Mouse (Mus musculus) right cerebral cortex, postnatal 36 days (tissue): Measurements from ENCODE around the gene Snx1.

Experiments used
- DNase-seq, 2 experiments: peaks; one replicate each; pipeline ENCODE4 v3.0.0; 2022; ENCODE audit warnings: low spot score in 2 of 2, mixed read lengths in 1 of 2

Snx1 gene

DNA sequence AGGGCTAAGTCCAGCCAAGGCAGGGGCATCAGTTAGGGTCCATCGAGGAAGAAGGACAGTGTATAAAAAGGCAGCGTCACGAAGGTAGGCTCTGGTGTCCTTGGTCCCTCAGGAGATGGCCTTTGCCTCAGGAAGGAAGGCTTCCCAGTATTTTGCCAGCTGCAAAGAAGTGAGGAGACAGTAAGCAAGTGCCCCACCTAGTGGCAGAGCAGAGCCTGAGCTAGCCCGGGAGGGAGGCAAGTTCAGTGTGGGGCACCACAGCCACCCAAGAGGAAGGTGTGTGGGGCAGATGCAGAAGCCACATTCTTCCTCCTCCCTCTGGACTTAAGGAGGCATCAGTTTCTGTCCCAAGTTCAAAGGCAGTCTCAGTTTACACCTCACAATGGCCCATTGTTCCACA is 38.0 kb downstream of the Snx1 start:
- no peak for DNase-seq

- no peak for DNase-seq
Measured at GRCm38 (mm10) chr9:66087062-66087461, 39.3 kb downstream of the Snx1 start.

GRCm38 (mm10) chr9:66084171-66084570 is 42.2 kb downstream of the Snx1 start:
- no peak for DNase-seq

DNA sequence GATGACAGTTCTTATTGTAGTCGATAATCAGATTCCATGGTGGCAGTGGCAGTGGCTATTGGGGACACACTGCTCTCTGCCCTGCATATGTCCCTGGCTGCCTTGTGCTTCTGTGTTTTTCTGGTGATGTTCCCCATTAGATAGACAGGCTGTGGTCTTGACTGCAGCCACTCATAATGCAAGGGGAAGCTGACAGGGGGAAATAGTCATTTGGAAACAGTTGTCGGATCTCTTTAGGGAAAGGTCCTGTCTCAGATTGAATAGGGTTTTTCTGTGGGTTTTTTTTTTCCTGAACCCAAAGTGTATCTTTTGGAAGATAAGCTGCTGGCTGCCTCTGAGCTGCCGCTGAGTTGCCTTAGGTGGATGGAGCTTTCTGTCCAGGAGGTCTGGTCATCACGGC is 44.4 kb downstream of the Snx1 start:
- no peak for DNase-seq

- DNase-seq: no peak
Measured at GRCm38 (mm10) chr9:66080804-66081459, 45.5 kb downstream of the Snx1 start.

DNA sequence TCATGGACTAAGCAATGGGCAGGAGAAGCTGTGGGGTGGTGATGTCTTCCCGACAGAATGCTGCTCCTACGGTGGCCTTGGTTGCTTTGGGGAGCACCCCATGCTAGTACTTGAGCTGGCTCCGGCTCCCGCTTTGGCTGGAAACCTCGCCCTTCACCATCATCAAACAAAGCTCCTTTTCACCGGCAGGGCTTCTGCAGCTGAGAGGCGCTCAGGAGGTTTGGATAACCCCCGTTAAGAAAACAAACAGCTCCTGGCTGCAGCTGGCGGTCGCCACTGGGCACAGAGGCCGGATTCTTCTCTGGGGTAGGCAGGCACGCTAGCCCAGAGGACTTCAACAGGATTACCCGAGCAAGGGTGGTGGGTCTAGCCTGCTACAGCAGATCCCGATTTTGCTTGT is 47.9 kb downstream of the Snx1 start:
- DNase-seq: no peak

- no peak for DNase-seq
Measured at GRCm38 (mm10) chr9:66078072-66078471, 48.3 kb downstream of the Snx1 start.

GRCm38 (mm10) chr9:66072754-66073153 is 53.6 kb downstream of the Snx1 start:
- no peak for DNase-seq

DNA sequence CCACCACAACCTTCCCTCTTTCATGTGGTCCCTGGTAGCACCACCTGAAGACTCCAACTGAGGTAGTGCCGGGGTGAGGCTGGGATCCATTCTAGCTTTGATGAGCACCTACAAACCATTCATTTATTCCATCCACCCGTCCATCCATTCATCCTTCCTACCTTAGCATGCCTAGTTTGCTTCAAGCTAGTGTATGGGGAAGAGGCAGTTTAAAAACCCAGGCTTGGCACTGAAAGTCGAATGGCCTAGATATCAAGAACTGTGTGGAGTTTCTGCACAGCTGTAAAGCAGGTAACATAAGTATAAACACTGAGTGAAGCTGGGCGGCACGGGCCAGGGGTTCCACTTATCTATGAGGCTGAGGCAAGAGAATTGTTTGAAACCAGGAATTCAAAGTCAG is 56.2 kb downstream of the Snx1 start:
- no peak for DNase-seq

- DNase-seq: peak; percentile 49 to 67
Measured at GRCm38 (mm10) chr9:66069583-66069982, 56.8 kb downstream of the Snx1 start, which contains the start of gene Snx22. Gene Snx22 (minus strand): TSS chr9:66069719.

DNA sequence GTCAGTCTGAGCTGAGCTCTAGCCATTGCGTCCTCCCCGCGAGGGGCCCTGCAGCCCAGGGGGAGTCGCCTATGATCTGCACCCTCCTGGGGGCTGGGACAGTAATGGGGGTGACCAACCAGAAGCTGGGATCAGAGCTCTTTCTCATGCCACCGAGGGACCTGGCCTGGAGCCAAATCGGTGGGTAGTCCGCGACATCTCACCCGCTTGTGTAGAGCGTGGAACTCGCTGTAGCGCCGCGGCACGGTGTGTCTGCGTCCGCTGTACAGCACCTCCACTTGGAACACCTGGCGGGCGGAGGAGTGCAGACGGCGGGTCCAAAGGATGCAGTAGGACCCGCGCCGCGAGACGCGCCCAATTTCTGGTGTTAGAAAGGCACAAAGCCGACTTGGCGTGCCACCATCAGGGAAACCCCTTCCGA is 57.4 kb downstream of the Snx1 start:
- DNase-seq: no peak

GRCm38 (mm10) chr9:66068056-66068455 is 58.3 kb downstream of the Snx1 start:
- DNase-seq: no peak

GRCm38 (mm10) chr9:66067542-66067941 is 58.8 kb downstream of the Snx1 start:
- DNase-seq: no peak

DNA sequence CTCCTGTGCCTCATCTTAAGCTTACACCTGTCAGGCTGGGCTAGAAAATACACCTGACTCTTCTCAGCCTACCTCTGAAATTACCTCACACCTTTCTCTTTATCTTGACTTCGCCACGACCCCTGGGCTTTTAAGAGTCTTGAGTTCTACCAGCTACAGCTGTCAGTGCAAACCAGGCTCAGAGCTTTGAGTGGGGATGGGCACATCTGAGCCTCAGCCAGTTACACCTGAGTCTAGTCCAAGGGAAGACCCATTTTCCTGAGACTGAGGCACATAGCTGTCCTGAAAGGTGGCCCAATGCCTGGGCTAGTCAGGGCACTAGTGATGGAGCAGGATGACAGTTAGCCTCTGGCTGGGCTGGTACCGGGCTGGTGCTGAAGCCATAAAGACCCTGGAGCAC is 59.6 kb downstream of the Snx1 start:
- DNase-seq: no peak

DNA sequence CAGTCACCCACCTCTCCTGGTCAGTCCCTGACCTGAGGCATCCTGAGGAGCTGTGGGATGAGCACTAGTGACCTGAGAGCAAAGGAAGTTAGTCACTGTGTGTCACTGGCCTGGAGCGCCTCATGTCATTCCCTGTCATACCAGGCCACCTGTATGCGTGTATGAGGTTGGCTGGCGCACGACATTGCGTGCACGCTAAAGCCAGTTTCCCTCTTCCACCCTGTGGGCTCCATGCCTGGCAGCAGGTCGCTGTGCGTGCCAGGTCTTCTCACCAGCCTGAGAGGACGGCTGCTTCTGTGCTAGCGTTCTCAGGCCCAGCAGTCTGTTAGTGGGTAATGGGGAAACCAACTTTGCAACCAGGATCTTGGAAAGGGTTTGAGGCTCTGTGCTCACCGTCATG is 62.1 kb downstream of the Snx1 start:
- DNase-seq: no peak

- no peak for DNase-seq
Measured at GRCm38 (mm10) chr9:66063446-66063845, 62.9 kb downstream of the Snx1 start.

GRCm38 (mm10) chr9:66061656-66062055 is 64.7 kb downstream of the Snx1 start:
- no peak for DNase-seq

- DNase-seq: no peak
Measured at GRCm38 (mm10) chr9:66060986-66061385, 65.4 kb downstream of the Snx1 start.

- no peak for DNase-seq
Measured at GRCm38 (mm10) chr9:66060308-66060647, 66.1 kb downstream of the Snx1 start.

DNA sequence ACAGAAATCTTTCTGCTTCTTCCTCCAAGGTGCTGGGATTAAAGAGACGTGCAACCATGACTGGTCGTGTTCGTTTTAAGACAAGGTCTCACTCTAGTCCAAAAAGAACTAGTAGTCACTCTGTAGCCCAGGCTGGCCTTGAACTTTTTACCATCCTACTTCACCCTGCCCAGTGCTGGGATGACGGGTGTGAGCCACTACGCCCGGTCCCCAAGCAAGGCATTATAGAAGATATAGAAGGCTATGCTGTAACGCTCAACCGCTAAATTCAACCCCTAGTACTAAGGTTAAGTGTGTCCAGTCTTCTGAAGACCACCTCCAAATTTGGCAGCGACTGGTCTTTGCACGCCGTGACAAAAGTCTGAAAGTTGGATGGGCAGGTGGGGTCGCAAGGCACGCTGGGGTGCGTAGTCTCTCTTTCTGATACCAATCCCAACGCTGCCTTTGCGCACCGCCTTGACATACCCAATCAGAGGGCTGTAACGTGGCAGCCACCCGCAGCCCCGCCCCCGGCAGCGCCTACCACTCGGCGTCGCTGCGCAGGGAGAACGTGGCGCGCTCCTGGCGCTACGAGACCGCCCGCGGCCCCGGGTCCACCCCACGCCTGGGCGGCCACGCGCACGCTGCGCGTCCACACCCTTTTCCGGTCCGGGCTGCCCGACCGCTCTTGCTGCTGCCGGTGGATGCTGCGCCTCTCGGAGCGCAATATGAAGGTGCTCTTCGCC is 66.6 kb downstream of the Snx1 start, which contains the start of gene Ppib:
Gene Ppib, plus strand, starts transcription at position 640 of the 725 bp plus-strand sequence.
- peak; percentile 98 for DNase-seq

DNA sequence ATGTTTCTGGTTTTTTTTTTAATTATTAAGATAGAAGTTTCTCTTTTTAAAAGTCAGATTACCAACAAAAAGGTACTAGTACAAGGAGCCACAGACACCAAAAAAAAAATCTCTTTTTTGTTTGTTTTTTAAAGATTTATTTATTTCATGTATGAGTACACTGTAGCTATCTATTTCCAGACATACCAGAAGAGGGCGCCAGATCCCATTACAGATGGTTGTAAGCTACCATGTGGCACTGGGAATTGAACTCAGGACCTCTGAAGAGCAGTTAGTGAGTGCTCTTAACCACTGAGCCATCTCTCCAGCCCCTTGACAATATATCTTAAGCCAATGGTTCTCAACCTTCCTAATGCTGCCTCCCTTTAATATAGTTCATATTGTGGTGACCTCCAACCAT is 72.8 kb downstream of the Snx1 start:
- DNase-seq: no peak

GRCm38 (mm10) chr9:66052731-66053130 is 73.7 kb downstream of the Snx1 start:
- DNase-seq: no peak

DNA sequence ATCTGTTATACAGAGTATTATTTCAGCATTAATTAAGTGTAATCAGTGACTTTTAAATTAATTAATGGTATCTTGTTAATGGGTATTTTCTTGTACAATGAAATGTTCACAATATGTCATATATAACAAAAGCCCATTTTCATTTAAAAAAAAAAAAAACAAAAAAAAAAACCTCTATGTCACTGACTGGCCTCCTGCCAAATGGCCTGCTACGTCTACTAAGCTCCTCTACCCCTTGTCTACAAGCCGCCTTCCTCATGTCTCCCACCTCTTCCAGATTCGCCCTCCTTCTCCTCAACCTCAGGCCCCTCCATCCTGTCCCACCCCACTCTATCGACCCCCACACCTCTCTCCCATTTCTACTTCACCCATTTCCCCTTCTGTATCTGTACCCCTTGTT is 74.9 kb downstream of the Snx1 start:
- no peak for DNase-seq
